Mouse (Mus musculus): ENCODE results near the gene Myo16. TPM values are rescaled to one million over a fixed set of nuclear protein-coding genes. Genes with fewer than 3 reads are reported as not detected.

Gene Myo16
- total and polyA plus RNA-seq, 3 experiments, result not detected

DNA sequence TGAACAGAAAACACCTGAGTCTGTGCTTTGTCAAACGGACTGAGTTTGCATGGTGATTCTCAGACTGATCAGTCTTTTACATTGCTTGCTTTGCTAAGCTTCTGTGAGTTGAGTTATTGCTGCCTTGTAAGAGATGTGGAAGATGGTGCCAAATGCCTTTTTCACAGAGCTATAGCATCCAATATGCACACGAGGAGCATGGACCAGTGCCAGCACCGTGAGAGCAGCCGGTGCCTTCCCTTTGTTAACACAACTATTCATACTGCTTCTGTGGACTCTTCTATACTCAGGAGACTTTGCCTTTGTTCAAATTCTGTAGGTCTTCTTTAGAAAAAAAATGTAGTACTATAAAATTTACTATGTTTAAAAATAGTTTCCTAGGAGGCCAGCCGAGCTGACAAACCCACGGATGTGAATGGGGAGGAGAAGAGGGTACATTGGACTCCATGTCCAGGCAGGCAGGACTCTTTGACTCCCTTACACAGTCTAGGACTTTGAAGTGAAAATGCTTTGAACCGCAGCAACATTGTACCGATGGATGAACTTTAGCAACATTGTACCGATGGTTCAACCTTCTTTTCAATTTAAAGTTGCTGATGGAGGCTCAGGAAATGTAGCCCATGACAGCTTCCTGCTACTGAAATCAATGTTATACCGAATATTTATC lies 70.7 kb downstream of the Myo16 start:
- no peaks in the 10 kb centered on the region for H3K79me2 ChIP-seq (ENCODE audit: control insufficient read depth, insufficient read depth, low read length, poor library complexity)
- TF ChIP-seq RAD21 (IDR thresholded peaks at IDR 0.05; ENCODE audit: low read depth, low read length), result no peak
- DNase-seq (ENCODE audit: low read depth, low spot score), result no peak
- no peak overlapping the region for H3K9ac ChIP-seq (ENCODE audit: control insufficient read depth, low read depth, low read length, poor library complexity, severe bottlenecking)
- H3K4me3 ChIP-seq (ENCODE audit: control insufficient read depth in 1 of 2, insufficient read depth in 1 of 2, low read depth in 2 of 2, low read length in 2 of 2), result no peak overlapping the region
- H3K4me1 ChIP-seq (ENCODE audit: control insufficient read depth in 1 of 2, insufficient read depth in 2 of 2, low read length in 2 of 2), result no peaks in the 10 kb centered on the region
- H3K36me3 ChIP-seq (ENCODE audit: control insufficient read depth in 1 of 2, insufficient read depth in 2 of 2, low read length in 2 of 2), result no peaks in the 10 kb centered on the region
- no peaks in the 10 kb centered on the region for H3K9me3 ChIP-seq (replicated peaks; ENCODE audit: insufficient read depth, low read length)
- no peak overlapping the region for H3K27ac ChIP-seq (ENCODE audit: control insufficient read depth, low read depth, low read length)
- H3K27me3 ChIP-seq (ENCODE audit: control insufficient read depth in 1 of 2, insufficient read depth in 2 of 2, low read length in 2 of 2), result no peaks in the 10 kb centered on the region

DNA sequence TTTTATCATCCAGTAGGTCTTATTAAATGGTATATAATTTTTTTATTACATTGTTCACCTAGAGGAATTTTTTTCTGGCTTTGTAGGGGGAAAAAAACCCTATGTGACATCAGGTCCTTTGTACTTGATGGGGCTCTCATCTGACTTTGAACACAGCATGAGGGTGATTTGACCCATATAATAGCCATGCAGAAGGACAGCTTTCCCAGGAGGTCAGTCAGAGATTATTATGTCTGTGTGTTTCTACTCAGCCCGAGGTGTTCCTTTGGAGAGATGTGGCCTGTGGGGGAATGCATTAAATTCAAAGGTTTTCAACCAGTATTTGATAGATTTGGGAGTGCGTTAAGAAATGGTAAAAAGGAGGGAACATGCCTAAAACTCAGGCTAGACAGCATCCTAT lies 71.3 kb downstream of the Myo16 start:
- no peak for TF ChIP-seq POLR2AphosphoS5 (IDR thresholded peaks at IDR 0.05; ENCODE audit: borderline replicate concordance, low read depth, low read length)
- TF ChIP-seq ETS1 (IDR thresholded peaks at IDR 0.05; ENCODE audit: low read depth, low read length), result no peak
- TF ChIP-seq E2F4 (IDR thresholded peaks at IDR 0.05; ENCODE audit: borderline replicate concordance, low read depth, low read length), result no peak
- no peak for TF ChIP-seq MAFK (IDR thresholded peaks at IDR 0.05; ENCODE audit: borderline replicate concordance, low read depth, low read length)
- no peak for TF ChIP-seq ELF1 (IDR thresholded peaks at IDR 0.05; ENCODE audit: low read depth, low read length)
- TF ChIP-seq SMC3 (IDR thresholded peaks at IDR 0.05; ENCODE audit: low read depth, low read length), result no peak
- no peak for TF ChIP-seq GABPA (IDR thresholded peaks at IDR 0.05; ENCODE audit: low read depth, low read length)
- TF ChIP-seq SIN3A (IDR thresholded peaks at IDR 0.05; ENCODE audit: low read length), result no peak
- TF ChIP-seq CHD2 (IDR thresholded peaks at IDR 0.05; ENCODE audit: low read length), result no peak
- no peak for TF ChIP-seq CTCF (IDR thresholded peaks at IDR 0.05 in 2 of 3, conservative IDR thresholded peaks at IDR 0.05 in 1 of 3; ENCODE audit: control insufficient read depth in 1 of 3, insufficient read depth in 1 of 3, low read depth in 2 of 3, low read length in 3 of 3, poor library complexity in 1 of 3, severe bottlenecking in 1 of 3)
- DNase-seq (ENCODE audit: low read depth, low spot score), result no peak
- Histone ChIP-seq H3K9ac (ENCODE audit: control insufficient read depth, low read depth, low read length, poor library complexity, severe bottlenecking) (no peak overlapping the region), H3K9me3 (replicated peaks; ENCODE audit: insufficient read depth, low read length) (no peaks in the 10 kb centered on the region), H3K27me3 (ENCODE audit: control insufficient read depth in 1 of 2, insufficient read depth in 2 of 2, low read length in 2 of 2) (no peaks in the 10 kb centered on the region), H3K27ac (ENCODE audit: control insufficient read depth, low read depth, low read length) (no peak overlapping the region), H3K4me3 (ENCODE audit: control insufficient read depth in 1 of 2, insufficient read depth in 1 of 2, low read depth in 2 of 2, low read length in 2 of 2) (no peak overlapping the region), H3K4me1 (ENCODE audit: control insufficient read depth in 1 of 2, insufficient read depth in 2 of 2, low read length in 2 of 2) (no peaks in the 10 kb centered on the region), H3K36me3 (ENCODE audit: control insufficient read depth in 1 of 2, insufficient read depth in 2 of 2, low read length in 2 of 2) (no peaks in the 10 kb centered on the region), H3K79me2 (ENCODE audit: control insufficient read depth, insufficient read depth, low read length, poor library complexity) (no peaks in the 10 kb centered on the region)

DNA sequence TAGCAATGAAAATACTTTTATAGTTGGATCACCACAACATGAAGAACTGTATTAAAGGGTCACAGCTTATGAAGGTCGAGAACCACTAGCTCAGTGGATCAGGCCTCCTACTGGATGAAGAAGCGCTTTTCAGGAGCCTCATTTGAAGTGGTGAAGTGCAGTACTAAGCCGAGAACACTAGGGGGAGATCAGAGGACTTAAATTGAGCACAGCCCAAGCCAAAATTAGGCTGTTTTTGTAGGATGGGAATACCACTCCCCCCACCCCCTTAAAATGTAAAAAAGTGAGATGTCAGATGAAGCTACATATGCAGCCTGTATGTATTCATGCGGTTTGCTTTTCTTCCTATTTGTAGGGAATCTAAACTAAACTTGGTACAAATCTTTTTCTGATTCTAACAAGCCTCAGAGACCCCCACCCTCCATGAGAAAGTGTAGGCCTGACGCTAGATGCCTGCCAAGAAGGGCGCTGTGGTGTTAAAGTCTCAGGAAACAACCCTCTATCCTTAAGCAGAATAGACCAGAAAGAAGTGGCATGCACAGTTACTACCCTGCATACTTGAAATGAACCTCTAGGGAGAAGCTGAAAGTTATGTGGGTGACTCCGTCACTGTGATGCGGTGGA lies 77.1 kb downstream of the Myo16 start:
- H3K36me3 ChIP-seq (ENCODE audit: control insufficient read depth in 1 of 2, insufficient read depth in 2 of 2, low read length in 2 of 2), result no peaks in the 10 kb centered on the region
- H3K9ac ChIP-seq (ENCODE audit: control insufficient read depth, low read depth, low read length, poor library complexity, severe bottlenecking), result no peak overlapping the region
- H3K4me3 ChIP-seq (ENCODE audit: control insufficient read depth in 1 of 2, insufficient read depth in 1 of 2, low read depth in 2 of 2, low read length in 2 of 2), result no peak overlapping the region
- H3K9me3 ChIP-seq (replicated peaks; ENCODE audit: insufficient read depth, low read length), result no peaks in the 10 kb centered on the region
- H3K79me2 ChIP-seq (ENCODE audit: control insufficient read depth, insufficient read depth, low read length, poor library complexity), result no peaks in the 10 kb centered on the region
- DNase-seq (ENCODE audit: low read depth, low spot score), result peak; percentile 18
- H3K27ac ChIP-seq (ENCODE audit: control insufficient read depth, low read depth, low read length), result no peak overlapping the region
- H3K4me1 ChIP-seq (ENCODE audit: control insufficient read depth in 1 of 2, insufficient read depth in 2 of 2, low read length in 2 of 2), result no peaks in the 10 kb centered on the region
- TF ChIP-seq CTCF (IDR thresholded peaks at IDR 0.05 in 2 of 3, conservative IDR thresholded peaks at IDR 0.05 in 1 of 3; ENCODE audit: control insufficient read depth in 1 of 3, insufficient read depth in 1 of 3, low read depth in 2 of 3, low read length in 3 of 3, poor library complexity in 1 of 3, severe bottlenecking in 1 of 3) (peak in 2 of 3 experiments; percentile 13 to 22; a peak in 1 of 6 replicates), UBTF (IDR thresholded peaks at IDR 0.05; ENCODE audit: borderline replicate concordance, insufficient read depth, low read depth, low read length) (no peak)
- H3K27me3 ChIP-seq (ENCODE audit: control insufficient read depth in 1 of 2, insufficient read depth in 2 of 2, low read length in 2 of 2), result no peaks in the 10 kb centered on the region
